Mouse (Mus musculus): Measurements from ENCODE around the gene Klc3. TPM values are rescaled to one million over a fixed set of nuclear protein-coding genes. Genes with fewer than 3 reads are reported as not detected.

Klc3 gene
- polyA plus RNA-seq, 1 experiment: 1.5 TPM

DNA sequence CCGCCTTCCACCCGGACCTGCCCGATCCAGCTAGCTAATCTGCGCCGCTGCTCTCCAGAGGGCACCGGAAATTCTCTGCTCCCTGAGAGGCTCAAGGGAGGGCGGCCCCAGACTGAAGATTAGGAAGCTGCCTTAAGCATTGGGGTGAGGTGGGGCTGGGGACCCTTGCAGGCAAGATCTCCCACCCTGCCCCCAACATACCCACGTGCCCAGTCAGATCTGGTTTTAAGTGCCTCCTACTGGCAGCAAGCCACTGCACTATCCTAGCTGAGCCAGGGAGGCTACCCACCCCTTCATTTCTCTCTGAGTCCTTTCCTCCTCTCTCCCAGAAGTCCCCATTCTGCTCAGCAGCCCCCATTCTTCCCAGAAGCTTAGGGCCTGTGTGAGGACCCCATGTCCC, 25.9 kb downstream of the Klc3 start:
- DNase-seq (ENCODE audit: low read depth): no peak
- TF ChIP-seq CTCF (IDR thresholded peaks at IDR 0.05; ENCODE audit: borderline replicate concordance, extremely low read depth, insufficient read depth, insufficient read length) (no peak), POLR2A (IDR thresholded peaks at IDR 0.05; ENCODE audit: borderline replicate concordance, extremely low read depth, insufficient read depth, insufficient read length, poor library complexity, severe bottlenecking) (no peak)

DNA sequence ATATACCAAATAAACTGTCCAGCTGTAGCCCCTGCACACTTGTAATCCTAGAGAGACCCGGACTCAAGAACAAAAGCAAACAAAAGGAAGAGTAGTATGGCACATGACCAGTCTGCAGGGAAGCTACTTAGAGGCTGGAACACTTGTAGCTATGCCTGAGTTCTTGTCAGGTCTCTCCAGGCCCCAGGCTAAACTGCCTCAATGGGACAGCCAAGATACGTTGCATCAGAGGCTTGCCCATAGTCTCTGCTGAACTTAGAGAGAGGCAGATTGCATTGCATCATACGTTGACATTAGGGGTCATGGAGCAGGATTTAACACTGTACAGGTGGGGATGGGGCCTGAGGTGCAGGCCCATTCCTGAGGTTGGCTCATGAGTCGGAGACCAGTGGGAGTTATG, 27.9 kb downstream of the Klc3 start:
- TF ChIP-seq CTCF (IDR thresholded peaks at IDR 0.05; ENCODE audit: borderline replicate concordance, extremely low read depth, insufficient read depth, insufficient read length) (no peak), POLR2A (IDR thresholded peaks at IDR 0.05; ENCODE audit: borderline replicate concordance, extremely low read depth, insufficient read depth, insufficient read length, poor library complexity, severe bottlenecking) (no peak)
- no peak for DNase-seq (ENCODE audit: low read depth)

- DNase-seq (ENCODE audit: low read depth): no peak
- TF ChIP-seq POLR2A (IDR thresholded peaks at IDR 0.05; ENCODE audit: borderline replicate concordance, extremely low read depth, insufficient read depth, insufficient read length, poor library complexity, severe bottlenecking): no peak
- no peak for TF ChIP-seq CTCF (IDR thresholded peaks at IDR 0.05; ENCODE audit: borderline replicate concordance, extremely low read depth, insufficient read depth, insufficient read length)
Observed at GRCm38 (mm10) chr7:19375368-19375767, 28.5 kb downstream of the Klc3 start.

GRCm38 (mm10) chr7:19373367-19373766, 30.5 kb downstream of the Klc3 start:
- TF ChIP-seq CTCF (IDR thresholded peaks at IDR 0.05; ENCODE audit: borderline replicate concordance, extremely low read depth, insufficient read depth, insufficient read length) (no peak), POLR2A (IDR thresholded peaks at IDR 0.05; ENCODE audit: borderline replicate concordance, extremely low read depth, insufficient read depth, insufficient read length, poor library complexity, severe bottlenecking) (no peak)
- no peak for DNase-seq (ENCODE audit: low read depth)

DNA sequence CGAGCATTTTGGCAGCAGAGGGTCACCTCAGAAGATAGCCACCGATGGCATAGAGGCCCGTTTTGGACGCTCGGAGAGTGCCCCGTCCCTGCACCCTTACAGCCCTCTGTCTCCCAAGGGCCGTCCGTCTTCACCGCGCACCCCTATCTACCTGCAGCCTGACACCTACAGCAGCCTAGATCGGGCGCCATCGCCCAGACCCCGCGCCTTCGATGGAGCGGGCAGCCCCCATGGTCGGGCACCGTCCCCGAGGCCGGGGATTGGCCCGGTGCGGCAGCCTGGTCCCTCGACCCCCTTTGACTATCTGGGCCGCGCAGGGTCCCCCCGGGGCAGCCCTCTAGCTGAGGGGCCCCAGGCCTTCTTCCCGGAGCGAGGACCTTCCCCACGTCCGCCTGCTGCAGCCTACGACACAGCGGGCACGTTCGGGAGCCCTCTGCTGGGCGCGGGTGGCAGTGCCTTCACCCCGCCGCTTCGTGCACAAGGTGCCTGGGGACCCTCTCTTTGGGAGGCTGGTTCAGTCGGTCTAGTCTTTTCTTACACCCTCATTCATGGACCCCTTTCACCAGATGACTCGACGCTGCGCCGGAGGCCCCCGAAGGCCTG, 34.0 kb downstream of the Klc3 start:
- TF ChIP-seq CTCF (IDR thresholded peaks at IDR 0.05; ENCODE audit: borderline replicate concordance, extremely low read depth, insufficient read depth, insufficient read length): peak; percentile 93
- TF ChIP-seq POLR2A (IDR thresholded peaks at IDR 0.05; ENCODE audit: borderline replicate concordance, extremely low read depth, insufficient read depth, insufficient read length, poor library complexity, severe bottlenecking): no peak

DNA sequence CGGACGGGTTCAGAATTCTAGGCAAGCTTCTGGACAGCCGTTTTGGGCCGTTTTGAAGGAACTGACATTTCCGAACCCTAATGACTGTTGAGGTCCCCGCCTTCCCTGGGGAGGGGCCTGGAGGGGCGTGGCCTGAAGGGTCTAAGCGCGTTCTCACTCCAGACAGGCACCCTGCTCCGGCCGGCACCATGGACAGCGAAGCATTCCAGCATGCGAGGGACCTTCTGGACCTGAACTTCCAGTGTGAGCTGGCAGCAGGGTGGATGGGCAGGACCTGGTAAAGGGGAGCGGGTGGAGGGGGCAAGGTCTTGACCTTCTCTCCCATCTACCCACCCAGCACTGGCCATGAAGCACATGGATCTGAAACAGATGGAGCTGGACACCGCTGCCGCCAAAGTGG, 35.5 kb downstream of the Klc3 start:
- DNase-seq (ENCODE audit: low read depth): no peak
- TF ChIP-seq CTCF (IDR thresholded peaks at IDR 0.05; ENCODE audit: borderline replicate concordance, extremely low read depth, insufficient read depth, insufficient read length): no peak

More for the DNA sequence above, 34.0 kb downstream of the Klc3 start:
- peak; percentile 81 for DNase-seq (ENCODE audit: low read depth)

DNA sequence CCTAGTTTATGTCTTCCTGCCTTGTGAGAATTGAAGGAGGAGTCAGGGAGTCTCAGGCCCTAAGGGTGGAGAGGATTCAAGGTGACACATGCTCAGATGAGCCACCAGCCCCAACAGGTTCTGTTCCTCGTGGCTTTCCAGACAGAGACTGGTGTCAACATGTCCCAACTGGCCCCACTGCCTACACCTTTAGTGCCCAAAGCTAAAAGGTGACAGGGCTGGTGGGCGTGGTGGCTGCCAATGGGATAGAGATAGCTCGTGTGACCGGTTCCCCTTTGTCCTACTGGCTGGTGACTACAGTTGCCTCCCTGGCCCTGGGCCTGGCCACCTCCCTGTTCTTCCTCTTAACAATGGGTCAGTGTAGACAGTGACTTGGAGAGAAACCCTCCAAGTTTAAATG, 38.5 kb downstream of the Klc3 start:
- no peak for TF ChIP-seq CTCF (IDR thresholded peaks at IDR 0.05; ENCODE audit: borderline replicate concordance, extremely low read depth, insufficient read depth, insufficient read length)
- no peak for TF ChIP-seq POLR2A (IDR thresholded peaks at IDR 0.05; ENCODE audit: borderline replicate concordance, extremely low read depth, insufficient read depth, insufficient read length, poor library complexity, severe bottlenecking)
- DNase-seq (ENCODE audit: low read depth): no peak

GRCm38 (mm10) chr7:19363881-19364280, 40.0 kb downstream of the Klc3 start:
- DNase-seq (ENCODE audit: low read depth): peak; percentile 42
- TF ChIP-seq CTCF (IDR thresholded peaks at IDR 0.05; ENCODE audit: borderline replicate concordance, extremely low read depth, insufficient read depth, insufficient read length) (peak; percentile 66), POLR2A (IDR thresholded peaks at IDR 0.05; ENCODE audit: borderline replicate concordance, extremely low read depth, insufficient read depth, insufficient read length, poor library complexity, severe bottlenecking) (no peak)

GRCm38 (mm10) chr7:19362276-19362675, 41.6 kb downstream of the Klc3 start:
- TF ChIP-seq CTCF (IDR thresholded peaks at IDR 0.05; ENCODE audit: borderline replicate concordance, extremely low read depth, insufficient read depth, insufficient read length) (no peak), POLR2A (IDR thresholded peaks at IDR 0.05; ENCODE audit: borderline replicate concordance, extremely low read depth, insufficient read depth, insufficient read length, poor library complexity, severe bottlenecking) (no peak)
- peak; percentile 24 for DNase-seq (ENCODE audit: low read depth)

GRCm38 (mm10) chr7:19361720-19362119, 42.2 kb downstream of the Klc3 start:
- DNase-seq (ENCODE audit: low read depth): peak; percentile 43
- TF ChIP-seq CTCF (IDR thresholded peaks at IDR 0.05; ENCODE audit: borderline replicate concordance, extremely low read depth, insufficient read depth, insufficient read length) (peak; percentile 67), POLR2A (IDR thresholded peaks at IDR 0.05; ENCODE audit: borderline replicate concordance, extremely low read depth, insufficient read depth, insufficient read length, poor library complexity, severe bottlenecking) (no peak)

DNA sequence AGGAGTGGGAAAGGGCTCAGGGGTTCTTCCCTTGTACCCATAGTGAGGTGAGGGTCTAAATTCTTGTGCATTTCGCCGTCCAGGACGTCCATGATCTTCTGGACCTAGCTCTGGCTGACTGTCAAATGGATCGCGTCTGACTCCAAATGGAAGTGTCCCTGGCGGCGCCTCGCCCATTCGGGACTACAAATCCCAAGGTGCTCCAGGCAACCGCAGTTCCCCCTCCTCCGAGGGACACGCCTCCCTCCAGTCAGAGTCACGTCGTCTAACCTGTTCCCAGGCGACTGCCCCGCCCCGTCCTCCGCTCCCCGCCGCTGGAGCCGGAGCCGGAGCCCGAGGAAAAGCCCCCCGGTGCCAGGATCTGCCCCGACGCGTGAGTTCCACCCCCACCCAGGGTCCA, 43.0 kb downstream of the Klc3 start:
- TF ChIP-seq POLR2A (IDR thresholded peaks at IDR 0.05; ENCODE audit: borderline replicate concordance, extremely low read depth, insufficient read depth, insufficient read length, poor library complexity, severe bottlenecking): 0 out of 2 replicates have a peak, but pooled peaks have one; percentile 6
- no peak for TF ChIP-seq CTCF (IDR thresholded peaks at IDR 0.05; ENCODE audit: borderline replicate concordance, extremely low read depth, insufficient read depth, insufficient read length)

DNA sequence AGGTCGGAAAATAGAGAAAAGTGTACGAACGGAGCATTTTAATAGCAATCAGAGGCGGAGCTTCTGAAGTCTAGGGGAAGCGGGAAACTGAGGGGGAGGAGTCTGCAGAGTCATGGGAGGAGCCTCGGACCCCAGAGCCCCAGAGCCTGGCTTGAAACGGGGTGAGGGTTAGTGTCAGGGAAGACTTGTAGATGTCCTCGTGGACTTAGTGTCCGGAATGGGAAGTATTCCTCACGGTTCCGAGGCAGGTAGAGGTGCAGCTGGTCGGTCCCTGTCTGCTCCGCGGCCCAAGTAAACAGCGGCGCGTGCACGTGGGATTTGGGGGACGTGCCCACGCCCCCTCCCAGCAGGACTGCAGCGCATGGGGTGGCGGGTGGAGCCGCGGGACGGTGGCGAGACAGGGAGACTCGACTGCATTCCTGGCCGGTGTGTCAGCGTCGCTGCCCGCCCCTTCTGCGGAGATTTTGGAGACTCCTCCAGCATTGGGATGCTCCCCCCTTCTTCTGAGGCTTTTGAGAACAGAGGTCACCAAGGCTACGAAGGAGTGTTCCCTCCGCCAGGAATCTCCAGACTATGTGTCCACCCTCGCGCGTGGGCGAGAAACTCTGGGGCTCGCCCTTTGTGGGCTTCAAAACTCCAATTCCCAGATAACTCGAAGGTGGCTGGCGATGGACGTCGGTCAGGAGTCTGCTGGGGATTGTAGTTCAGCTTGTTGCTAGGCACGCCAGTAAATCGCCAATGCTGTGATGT, 43.8 kb downstream of the Klc3 start:
- TF ChIP-seq POLR2A (IDR thresholded peaks at IDR 0.05; ENCODE audit: borderline replicate concordance, extremely low read depth, insufficient read depth, insufficient read length, poor library complexity, severe bottlenecking) (no peak), CTCF (IDR thresholded peaks at IDR 0.05; ENCODE audit: borderline replicate concordance, extremely low read depth, insufficient read depth, insufficient read length) (no peak)
- DNase-seq (ENCODE audit: low read depth): peak; percentile 84

More for the DNA sequence above, 43.0 kb downstream of the Klc3 start:
- DNase-seq (ENCODE audit: low read depth): peak; percentile 95
